In genomic region chr7:143458963-143459331, GRCm38 (mm10) we compare ENCODE assay signal across 10 mouse cellular contexts. TPM values are rescaled to one million over a fixed set of nuclear protein-coding genes. Genes with fewer than 3 reads are reported as not detected.
DNase-seq lines count a peak whose midpoint lies in the region; ATAC-seq lines count a peak whose summit lies in the region.
"Had no signal": no experiment of that assay in that cellular context is flagged by ENCODE, and none has a peak within 500 bp of the region (broad histone marks: within the 10 kb centered on the region; RNA-seq: fewer than 3 reads in every experiment).

No protein-coding gene starts in this region.

- peak overlapping the region; percentile 49 for H3K4me2 ChIP-seq in limb, embryonic 15.5 days
- peak overlapping the region; percentile 58 for H3K4me2 ChIP-seq in stomach, embryonic 16.5 days (ENCODE audit: low read depth, low read length)

- peak; percentile 43 for DNase-seq in embryo, embryonic 11 days
- DNase-seq in embryo, embryonic 9.5 days (ENCODE audit: extremely low spot score) = no peak
- DNase-seq in thymus, postnatal 0 days (ENCODE audit: low spot score) = peak; percentile 5
- no peak for DNase-seq in thymus, postnatal 10 days (ENCODE audit: low spot score in 2 of 2)
- no peak for DNase-seq in gastrocnemius, adult 18-20 months (ENCODE audit: low spot score)
- DNase-seq in cerebellum, adult 11 months = no peak

- peaks cover 4% of the 10 kb centered on the region; the same call in 1 of the 2 replicates for H3K27me3 ChIP-seq in limb, embryonic 15.5 days
- H3K27me3 ChIP-seq in stomach, embryonic 16.5 days (ENCODE audit: control insufficient read depth, insufficient read depth, low read length) = no peaks in the 10 kb centered on the region; the same call in 1 of the 2 replicates

- peak overlapping the region; percentile 59 for H3K4me3 ChIP-seq in limb, embryonic 15.5 days
- H3K4me3 ChIP-seq in stomach, embryonic 16.5 days (replicated peaks; ENCODE audit: low read length) = peak overlapping the region; percentile 64
- H3K4me3 ChIP-seq: myocyte had no signal

- H3K4me1 ChIP-seq in limb, embryonic 15.5 days = peaks cover 29% of the 10 kb centered on the region
- 0 out of 2 replicates have a peak, but pooled peaks cover 2% of the 10 kb centered on the region for H3K4me1 ChIP-seq in stomach, embryonic 16.5 days (ENCODE audit: control insufficient read depth, insufficient read depth, low read length)

- WGBS in limb, embryonic 15.5 days = 24% methylated on average over 38 of the region's 38 CpGs
- 18% methylated on average over 36 of the region's 38 CpGs for WGBS in stomach, embryonic 16.5 days

- peak overlapping the region; percentile 87 for H3K27ac ChIP-seq in limb, embryonic 15.5 days
- peak overlapping the region; percentile 71 for H3K27ac ChIP-seq in stomach, embryonic 16.5 days (ENCODE audit: low read length)

- peak overlapping the region; percentile 68 for H3K9ac ChIP-seq in limb, embryonic 15.5 days
- peak overlapping the region; percentile 81 for H3K9ac ChIP-seq in stomach, embryonic 16.5 days (ENCODE audit: low read length)

- peaks cover 16% of the 10 kb centered on the region for H3K9me3 ChIP-seq in limb, embryonic 15.5 days
- H3K9me3 ChIP-seq in stomach, embryonic 16.5 days (replicated peaks; ENCODE audit: control insufficient read depth, low read length) = peaks cover 24% of the 10 kb centered on the region

- ATAC-seq in limb, embryonic 15.5 days (ENCODE audit: insufficient number of reproducible peaks, low FRiP score, low TSS enrichment, low read depth) = no peak
- ATAC-seq in stomach, embryonic 16.5 days (ENCODE audit: insufficient read depth, low FRiP score) = no peak

- H3K36me3 ChIP-seq in limb, embryonic 15.5 days = no peaks in the 10 kb centered on the region
- H3K36me3 ChIP-seq in stomach, embryonic 16.5 days (ENCODE audit: control insufficient read depth, insufficient read depth, low read length) = no peaks in the 10 kb centered on the region

RNA-seq across cellular contexts. Expression of gene Cdkn1c, which starts 1.9 kb away (rescaled TPM):
- 59.1 and 74.9 TPM in 2 replicates for polyA plus RNA-seq in thymus, postnatal 0 days (2015; fragmentation: Nextera tagmentation; extraction: Ambion mirVana)
- 1,248 and 1,513 TPM in 2 replicates for polyA plus RNA-seq in limb, embryonic 15.5 days (2015; fragmentation: Nextera tagmentation; extraction: Ambion mirVana)
- 402 and 460 TPM in 2 replicates for polyA plus RNA-seq in stomach, embryonic 16.5 days (2015; fragmentation: Nextera tagmentation; extraction: Ambion mirVana)
- 10 to 100 TPM; 18.6 to 21.6 TPM for total RNA-seq in gastrocnemius, adult 18-20 months (2021)

RNA-seq across cellular contexts. Expression of gene Slc22a18, which starts 14.6 kb away (rescaled TPM):
- polyA plus RNA-seq in thymus, postnatal 0 days (2015; fragmentation: Nextera tagmentation; extraction: Ambion mirVana) = 1.0 and 1.6 TPM in 2 replicates
- 2.7 and 3.3 TPM in 2 replicates for polyA plus RNA-seq in limb, embryonic 15.5 days (2015; fragmentation: Nextera tagmentation; extraction: Ambion mirVana)
- 11.3 and 15.8 TPM in 2 replicates for polyA plus RNA-seq in stomach, embryonic 16.5 days (2015; fragmentation: Nextera tagmentation; extraction: Ambion mirVana)
- under 1 TPM; 0.17 to 0.32 TPM for total RNA-seq in gastrocnemius, adult 18-20 months (2021)

RNA-seq across cellular contexts. Expression of gene Phlda2, which starts 44.0 kb away (rescaled TPM):
- 0.91 and 0.95 TPM in 2 replicates for polyA plus RNA-seq in thymus, postnatal 0 days (2015; fragmentation: Nextera tagmentation; extraction: Ambion mirVana)
- 7.1 and 10.5 TPM in 2 replicates for polyA plus RNA-seq in limb, embryonic 15.5 days (2015; fragmentation: Nextera tagmentation; extraction: Ambion mirVana)
- 11.2 and 12.8 TPM in 2 replicates for polyA plus RNA-seq in stomach, embryonic 16.5 days (2015; fragmentation: Nextera tagmentation; extraction: Ambion mirVana)
- total RNA-seq in gastrocnemius, adult 18-20 months (2021) = not detected
- total RNA-seq: heart, postnatal 10 days had no signal
- polyA plus RNA-seq: myocyte had no signal

Comparison
In these comparisons a context has a peak if more than half of its experiments do, and no peak if none do; other contexts are left out.
1. DNase-seq: peak in embryo, embryonic 11 days (single experiment) and thymus, postnatal 0 days (single experiment); none in embryo, embryonic 9.5 days (single experiment), thymus, postnatal 10 days (0 of 2), gastrocnemius, adult 18-20 months (single experiment) and cerebellum, adult 11 months (single experiment).